Mouse (Mus musculus): ENCODE data around the gene Erbb3.
"Not testable (repeated sequence)": the region's sequence is repeated elsewhere in the genome, so short reads cannot be mapped to it uniquely, and the experiment has no call there.

Erbb3 gene

GRCm38 (mm10) chr10:128589464-128590192, at the start of gene Erbb3:
Gene Erbb3, minus strand, starts transcription at chr10:128589652.
- no peak for DNase-seq (ENCODE audit: low read depth, low spot score)

GRCm38 (mm10) chr10:128637011-128637410, 47.6 kb upstream of the Erbb3 start:
- DNase-seq (ENCODE audit: low read depth, low spot score), result no peak

DNA sequence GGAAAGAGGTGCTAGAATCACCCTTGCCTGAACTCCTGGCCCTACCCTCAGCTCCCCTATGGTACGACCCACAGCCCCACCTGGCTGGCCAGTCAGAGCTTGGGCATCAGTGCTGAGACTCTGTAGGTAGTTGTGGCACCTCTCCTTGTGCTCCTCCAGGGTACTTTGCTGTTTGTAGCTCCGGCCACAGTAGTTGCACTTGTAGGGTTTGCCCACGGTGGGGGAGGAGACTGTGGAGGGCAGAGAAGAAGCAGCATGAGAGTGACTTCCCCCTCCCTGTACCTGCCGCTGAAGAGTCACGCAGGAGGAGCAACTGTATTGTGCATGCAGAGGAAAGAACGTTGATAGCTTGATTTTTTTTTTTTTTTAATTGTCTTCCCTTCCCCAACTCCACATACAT, 47.1 kb upstream of the Erbb3 start:
- no peak for DNase-seq (ENCODE audit: low read depth, low spot score)

DNA sequence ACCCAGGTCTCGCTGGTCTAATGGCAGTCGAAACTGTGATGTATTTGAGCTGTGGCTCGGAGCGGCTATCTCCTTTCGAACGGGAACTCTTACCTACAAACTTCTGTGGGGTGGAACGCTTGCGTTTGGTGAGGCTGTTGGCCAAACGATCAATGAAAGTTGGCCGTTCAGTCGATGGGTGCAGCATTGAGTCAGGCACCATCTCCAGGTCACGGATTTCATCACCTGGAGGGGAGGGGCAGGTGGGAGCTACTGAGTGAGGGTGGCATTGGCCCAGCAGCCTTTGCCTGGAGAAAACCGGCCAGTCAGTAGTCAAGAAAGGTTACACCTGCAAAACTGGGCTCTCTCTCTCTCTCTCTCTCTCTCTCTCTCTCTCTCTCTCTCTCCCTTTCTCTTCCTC, 46.2 kb upstream of the Erbb3 start:
- DNase-seq (ENCODE audit: low read depth, low spot score), result no peak

DNA sequence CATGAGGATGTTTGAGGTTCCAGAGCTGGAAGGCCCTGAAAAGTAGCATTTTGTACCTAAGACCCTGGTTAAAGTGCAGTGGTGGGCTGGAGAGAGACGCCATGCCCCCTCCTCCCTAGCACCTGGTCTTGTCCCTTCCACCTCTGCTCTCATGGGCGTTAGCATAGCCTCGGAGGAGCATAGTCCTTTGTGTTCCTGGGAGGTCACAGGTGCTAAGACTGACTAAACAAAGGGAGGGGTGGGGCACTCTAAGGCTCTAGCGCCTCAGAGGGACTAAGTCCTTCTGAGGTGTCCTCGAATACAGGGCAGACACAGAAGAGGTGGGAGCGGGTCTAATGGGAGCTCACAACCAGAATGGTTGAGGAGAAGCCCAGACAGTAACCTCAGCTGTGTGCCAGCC, 42.1 kb upstream of the Erbb3 start:
- no peak for DNase-seq (ENCODE audit: low read depth, low spot score)

DNA sequence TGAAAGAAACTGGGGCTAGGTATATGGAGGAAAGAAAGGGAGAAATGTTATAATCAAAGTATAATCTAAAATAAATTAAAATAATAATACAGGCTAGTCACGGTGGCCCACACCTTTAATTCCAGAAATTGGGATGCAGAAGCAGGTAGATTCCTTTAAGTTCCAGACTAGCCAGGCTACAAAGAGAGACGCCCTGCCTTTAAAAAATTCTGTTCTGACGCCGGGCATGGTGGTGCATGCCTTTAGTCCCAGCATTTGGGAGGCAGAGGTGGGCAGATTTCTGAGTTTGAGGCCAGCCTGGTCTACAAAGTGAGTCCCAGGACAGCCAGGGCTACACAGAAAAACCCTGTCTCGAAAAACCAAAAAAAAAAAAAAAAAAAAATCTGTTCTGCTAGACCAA, 40.9 kb upstream of the Erbb3 start:
- DNase-seq (ENCODE audit: low read depth, low spot score), result not testable (repeated sequence)

GRCm38 (mm10) chr10:128629746-128630145, 40.3 kb upstream of the Erbb3 start:
- no peak for DNase-seq (ENCODE audit: low read depth, low spot score)

DNA sequence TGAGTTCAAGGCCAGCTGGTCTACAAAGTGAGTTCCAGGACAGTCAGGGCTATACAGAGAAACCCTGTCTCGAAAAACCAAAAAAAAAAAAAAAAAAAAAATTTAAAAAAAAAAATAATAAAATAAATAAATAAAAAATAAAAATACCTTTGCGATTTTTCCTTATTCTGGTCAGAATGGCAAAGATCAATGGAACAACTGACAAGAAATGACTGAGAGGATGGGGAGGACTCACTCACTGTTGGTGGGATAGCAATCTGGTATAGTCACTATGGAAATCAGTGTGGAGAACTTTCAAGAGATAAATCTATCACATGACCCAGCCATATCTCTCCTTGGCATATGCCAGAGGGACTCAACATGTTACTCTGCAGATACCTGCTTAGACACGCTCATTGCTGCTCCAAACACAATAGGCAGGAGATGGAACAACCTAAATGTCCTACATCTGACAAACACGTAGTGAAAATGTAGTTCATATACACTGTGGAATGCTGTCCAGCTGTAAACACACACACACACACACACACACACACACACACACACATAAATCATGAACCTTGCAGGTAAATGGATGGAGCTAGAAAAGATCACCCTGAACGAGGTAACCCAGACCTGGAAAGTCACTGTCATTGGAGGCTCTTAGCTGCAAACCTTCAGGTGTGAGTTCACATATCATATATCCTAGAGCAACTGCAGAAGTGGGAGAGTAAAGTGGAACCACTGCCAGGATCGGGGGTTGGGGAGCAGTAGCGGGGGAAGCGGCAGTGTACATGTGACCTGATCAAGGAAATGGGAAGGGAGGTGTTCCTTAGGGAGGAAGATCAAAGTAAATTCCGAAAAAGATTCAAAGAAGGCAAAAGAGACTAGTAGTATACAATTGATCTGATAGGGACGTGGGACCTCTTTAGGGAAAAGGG, 38.2 kb upstream of the Erbb3 start:
- no peak for DNase-seq (ENCODE audit: low read depth, low spot score)

GRCm38 (mm10) chr10:128626311-128627310, 37.2 kb upstream of the Erbb3 start, which contains the start of gene Rps26:
Gene Rps26, minus strand, starts transcription at chr10:128626747.
- peak; percentile 97 for DNase-seq (ENCODE audit: low read depth, low spot score)

DNA sequence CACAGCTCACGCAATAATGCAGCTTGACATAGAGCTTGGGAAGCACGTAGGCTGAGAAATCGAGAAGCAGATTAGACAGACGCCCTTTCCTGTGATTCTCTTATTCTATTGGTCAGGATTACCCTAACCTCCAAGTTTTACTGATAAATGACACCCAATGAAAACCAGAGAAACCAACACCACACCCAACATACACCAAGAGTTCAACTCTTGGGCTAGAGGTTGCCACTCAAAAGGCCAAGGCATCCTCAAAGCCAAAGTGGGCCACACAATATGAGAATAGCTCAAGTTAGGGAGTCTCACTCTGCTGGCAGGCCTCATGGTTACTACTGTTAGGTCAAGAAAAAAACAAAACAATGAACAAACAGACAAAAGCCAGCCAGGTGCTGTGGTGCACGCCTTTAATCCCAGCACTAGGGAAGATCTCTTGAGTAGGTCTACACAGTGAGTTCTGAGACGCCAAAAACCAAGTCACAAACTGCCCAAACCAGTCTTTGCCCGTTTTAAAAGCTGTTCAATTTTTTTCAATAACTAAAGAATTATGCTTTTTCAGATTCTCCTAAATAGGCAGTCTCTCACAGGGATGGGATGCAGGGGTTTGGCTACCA, 35.9 kb upstream of the Erbb3 start:
- no peak for DNase-seq (ENCODE audit: low read depth, low spot score)

DNA sequence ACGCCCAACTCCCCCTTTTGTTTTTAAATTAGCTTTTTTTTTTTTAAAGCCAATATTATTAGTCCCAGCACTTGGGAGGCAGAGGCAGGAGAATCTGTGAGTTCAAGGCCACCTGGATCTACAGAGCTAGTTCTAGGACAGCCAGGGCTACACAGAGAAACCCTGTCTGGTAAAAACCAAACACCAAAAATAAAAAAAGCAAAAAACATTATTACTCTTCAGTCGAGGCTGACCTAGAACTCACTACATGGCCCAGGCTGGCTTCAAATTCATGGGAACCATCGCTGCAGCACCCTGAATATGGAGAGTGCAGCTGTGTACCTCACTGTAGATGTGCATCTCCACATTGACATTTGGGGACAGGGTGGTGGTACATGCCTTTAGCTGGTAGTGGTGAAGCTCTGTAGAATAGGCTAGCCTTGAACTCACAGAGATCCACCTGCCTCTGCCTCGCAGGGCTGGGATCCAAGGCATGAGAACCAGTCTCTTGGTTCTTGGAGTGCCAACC, 33.7 kb upstream of the Erbb3 start:
- not testable (repeated sequence) for DNase-seq (ENCODE audit: low read depth, low spot score)

DNA sequence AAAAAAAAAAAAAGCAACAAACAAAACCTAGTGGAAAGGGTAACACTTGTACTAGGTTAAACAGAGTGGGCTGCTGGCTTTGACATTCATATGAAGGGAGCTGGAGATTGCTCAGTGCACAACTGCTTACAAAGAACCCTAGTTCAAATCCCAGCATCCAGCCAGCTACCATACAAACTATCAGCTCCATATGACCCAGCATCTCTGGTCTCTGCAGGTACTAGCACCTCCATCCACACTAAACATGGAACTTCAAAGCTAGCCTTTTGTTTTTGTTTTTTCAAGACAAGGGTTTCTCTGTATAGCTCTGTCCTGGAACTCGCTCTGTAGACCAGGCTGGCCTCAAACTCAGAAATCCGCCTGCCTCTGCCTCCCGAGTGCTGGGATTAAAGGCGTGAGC, 33.2 kb upstream of the Erbb3 start:
- DNase-seq (ENCODE audit: low read depth, low spot score), result no peak

- DNase-seq (ENCODE audit: low read depth, low spot score), result no peak
Measured at GRCm38 (mm10) chr10:128621986-128622520, 32.6 kb upstream of the Erbb3 start.

DNA sequence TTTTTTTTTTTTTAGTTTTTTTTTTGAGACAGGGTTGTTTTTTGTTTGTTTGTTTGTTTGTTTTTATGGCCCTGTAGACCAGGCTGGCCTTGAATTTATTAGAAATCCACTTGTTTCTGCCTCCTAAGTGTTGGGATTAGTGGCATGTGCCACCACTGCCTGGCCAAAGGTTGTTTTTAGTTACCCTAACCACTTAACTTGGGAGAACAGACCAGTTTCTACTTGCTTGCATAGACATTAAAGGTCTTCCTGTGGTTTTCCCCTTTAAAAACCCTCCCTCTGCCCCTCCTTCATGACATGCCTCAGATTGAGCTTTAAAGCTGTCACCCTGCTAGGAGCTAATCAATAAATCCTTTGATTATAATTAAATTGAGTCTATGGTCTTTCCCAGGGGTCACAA, 30.8 kb upstream of the Erbb3 start:
- DNase-seq (ENCODE audit: low read depth, low spot score), result no peak

GRCm38 (mm10) chr10:128619148-128619547, 29.7 kb upstream of the Erbb3 start:
- DNase-seq (ENCODE audit: low read depth, low spot score), result not testable (repeated sequence)

- DNase-seq (ENCODE audit: low read depth, low spot score), result no peak
Measured at GRCm38 (mm10) chr10:128618570-128618969, 29.1 kb upstream of the Erbb3 start.

- not testable (repeated sequence) for DNase-seq (ENCODE audit: low read depth, low spot score)
Measured at GRCm38 (mm10) chr10:128615798-128616448, 26.5 kb upstream of the Erbb3 start.

DNA sequence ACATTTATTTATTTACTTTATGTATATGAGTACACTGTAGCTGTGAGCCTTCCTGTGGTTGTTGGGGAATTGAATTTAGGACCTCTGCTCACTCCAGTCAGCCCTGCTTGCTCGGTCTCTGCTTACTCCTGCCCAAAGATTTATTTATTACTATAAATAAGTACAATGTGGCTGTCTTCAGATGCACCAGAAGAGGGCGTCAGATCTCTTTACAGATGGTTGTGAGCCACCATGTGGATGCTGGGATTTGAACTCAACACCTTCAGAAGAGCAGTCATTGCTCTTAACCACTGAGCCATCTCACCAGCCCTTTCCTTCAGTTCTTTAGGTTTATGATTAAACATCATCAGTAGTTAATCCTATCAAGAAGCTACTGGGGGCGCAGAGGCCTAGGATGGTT, 25.5 kb upstream of the Erbb3 start:
- DNase-seq (ENCODE audit: low read depth, low spot score), result no peak

- not testable (repeated sequence) for DNase-seq (ENCODE audit: low read depth, low spot score)
Measured at GRCm38 (mm10) chr10:128613820-128614219, 24.4 kb upstream of the Erbb3 start.

DNA sequence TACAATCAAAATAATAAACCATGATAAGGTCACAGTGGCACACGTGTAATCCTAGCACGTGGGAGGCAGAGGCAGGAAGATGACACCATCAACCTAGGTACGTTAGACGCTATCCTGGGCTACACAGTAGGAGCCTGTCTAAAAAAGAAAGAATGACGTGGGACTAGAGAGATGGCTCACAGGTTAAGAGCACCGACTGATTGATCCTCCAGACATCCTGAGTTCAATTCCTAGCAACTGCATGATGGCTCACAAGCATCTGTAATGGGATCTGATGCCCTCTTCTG, 23.6 kb upstream of the Erbb3 start:
- no peak for DNase-seq (ENCODE audit: low read depth, low spot score)

Measured in retina, postnatal 7 days (tissue).